Mouse (Mus musculus): ENCODE data around the gene Zbtb38.

DNA sequence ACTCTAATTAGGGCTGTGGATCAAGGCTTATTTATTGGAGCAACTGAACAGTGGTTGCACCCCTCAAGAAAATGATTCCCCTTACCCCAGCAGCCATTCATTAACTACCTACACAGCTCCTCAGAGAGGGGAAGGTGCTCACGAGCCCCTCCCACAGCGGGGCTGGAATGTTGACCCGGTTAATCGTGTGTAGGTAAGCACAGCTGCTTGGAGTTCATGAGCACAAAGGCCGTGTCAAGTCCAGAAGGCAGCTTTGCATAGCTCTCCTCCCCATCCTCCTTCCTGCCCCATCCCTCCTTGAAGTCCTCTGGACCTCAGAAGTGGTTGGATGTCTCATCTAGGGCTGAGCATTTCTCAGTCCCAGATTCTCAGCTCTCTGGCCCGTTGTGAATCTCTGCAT lies 117.5 kb downstream of the Zbtb38 start:
- TF ChIP-seq CTCF (IDR thresholded peaks at IDR 0.05; ENCODE audit: extremely low read depth, insufficient read depth, insufficient read length, insufficient replicate concordance) (no peak), POLR2A (IDR thresholded peaks at IDR 0.05; ENCODE audit: low read depth, low read length) (no peak)

Data from spleen, adult 2 months (tissue).